Mouse (Mus musculus) adrenal gland (tissue): ENCODE measurements at regions not wholly inside any gene's neighbourhood (a gene's known extent, or its start where the extent isn't known, plus 50 kb on each side); places are given as distances from the start of the nearest gene placed in this dataset.
"Not testable (repeated sequence)": the region's sequence is repeated elsewhere in the genome, so short reads cannot be mapped to it uniquely, and the experiment has no call there.

Source experiments
- intact Hi-C: fragments of 180-260 bp; cut with DNase I; formaldehyde crosslinking; loops from one replicate; pipeline ENCODE4 v1.15.1; 2025

- intact Hi-C loops, result no loop called here
Observed at GRCm38 (mm10) chr10:11515144-11515543, 171.9 kb downstream of the Epm2a start.

- intact Hi-C loops, result no loop called here
Observed at GRCm38 (mm10) chr10:11517122-11517521, 173.9 kb downstream of the Epm2a start.

GRCm38 (mm10) chr10:11531343-11531742 is 188.1 kb downstream of the Epm2a start:
- intact Hi-C loops, result no loop called here

GRCm38 (mm10) chr10:11555376-11555775 is 212.2 kb downstream of the Epm2a start:
- intact Hi-C loops, result not testable (repeated sequence)

GRCm38 (mm10) chr10:11570523-11571055 is 227.4 kb downstream of the Epm2a start:
- intact Hi-C loops, result no loop called here

- intact Hi-C loops, result no loop called here
Observed at GRCm38 (mm10) chr10:11608451-11608850, 265.2 kb downstream of the Epm2a start.

GRCm38 (mm10) chr10:11609092-11609491 is 265.9 kb downstream of the Epm2a start:
- intact Hi-C loops, result not testable (repeated sequence)

GRCm38 (mm10) chr10:11648151-11648550 is 304.9 kb downstream of the Epm2a start:
- intact Hi-C loops, result no loop called here

- intact Hi-C loops, result no loop called here
Observed at GRCm38 (mm10) chr10:11660056-11660770, 317.0 kb downstream of the Epm2a start.

- intact Hi-C loops, result no loop called here
Observed at GRCm38 (mm10) chr10:11661660-11662250, 318.6 kb downstream of the Epm2a start.

- intact Hi-C loops, result no loop called here
Observed at GRCm38 (mm10) chr10:11709742-11710141, 366.5 kb downstream of the Epm2a start.

- intact Hi-C loops, result no loop called here
Observed at GRCm38 (mm10) chr10:11724775-11725174, 381.6 kb downstream of the Epm2a start.

GRCm38 (mm10) chr10:11729536-11729935 is 386.3 kb downstream of the Epm2a start:
- intact Hi-C loops, result no loop called here

GRCm38 (mm10) chr10:11739574-11740368 is 396.6 kb downstream of the Epm2a start:
- intact Hi-C loops, result no loop called here

GRCm38 (mm10) chr10:11745587-11745986 is 402.4 kb downstream of the Epm2a start:
- intact Hi-C loops, result no loop called here

- intact Hi-C loops, result no loop called here
Observed at GRCm38 (mm10) chr10:11746959-11747358, 403.8 kb downstream of the Epm2a start.

- intact Hi-C loops, result no loop called here
Observed at GRCm38 (mm10) chr10:11755105-11755730, 412.0 kb downstream of the Epm2a start.

GRCm38 (mm10) chr10:11777894-11778293 is 434.7 kb downstream of the Epm2a start:
- intact Hi-C loops, result no loop called here

- intact Hi-C loops, result no loop called here
Observed at GRCm38 (mm10) chr10:11780302-11780701, 437.1 kb downstream of the Epm2a start.

- intact Hi-C loops, result no loop called here
Observed at GRCm38 (mm10) chr10:11787240-11787639, 444.0 kb downstream of the Epm2a start.

- intact Hi-C loops, result no loop called here
Observed at GRCm38 (mm10) chr10:11799510-11799909, 456.3 kb downstream of the Epm2a start.
